Mouse (Mus musculus): ENCODE measurements around the gene Capg. TPM values are rescaled to one million over a fixed set of nuclear protein-coding genes. Genes with fewer than 3 reads are reported as not detected.

Gene Capg
- 327 to 361 TPM (median 338 TPM) in 4 replicates for total RNA-seq (2023)

DNA sequence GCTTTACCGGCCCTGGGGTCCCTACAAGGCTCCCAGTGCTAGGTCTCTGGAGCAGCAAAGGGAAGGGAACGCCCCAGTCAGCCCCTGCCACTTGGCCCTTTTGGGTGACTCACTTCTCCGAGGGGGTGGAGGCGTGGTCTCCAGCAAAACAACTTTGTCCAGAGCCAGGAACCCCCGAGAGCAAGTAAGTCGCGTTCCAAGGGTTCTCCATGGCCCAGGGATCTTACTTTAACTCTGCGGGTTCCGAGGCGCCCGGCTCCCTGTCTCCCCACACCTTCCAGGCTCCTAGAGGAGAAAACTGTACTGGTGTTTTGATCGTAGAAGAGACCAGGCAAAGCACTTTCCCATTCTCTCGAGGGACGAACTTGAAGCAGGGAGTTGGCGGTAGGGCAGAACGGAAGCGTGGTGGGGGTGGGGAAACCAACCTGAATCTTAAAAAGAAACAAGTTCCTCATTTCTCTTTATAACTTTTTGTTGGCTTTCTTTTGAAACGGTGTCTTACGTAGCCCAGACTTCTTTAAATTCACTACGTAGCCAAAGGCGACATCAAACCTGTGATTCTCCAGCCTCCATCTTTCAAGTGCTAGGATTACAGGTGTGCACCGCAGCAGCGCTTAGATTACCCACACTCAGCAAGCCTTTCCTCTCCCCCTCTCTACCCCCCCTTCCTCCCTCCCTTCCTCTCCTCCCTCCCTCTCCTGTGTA, at the start of gene Capg:
Gene Capg (plus strand): TSS at position 109 of the 705 bp plus-strand sequence.

DNA sequence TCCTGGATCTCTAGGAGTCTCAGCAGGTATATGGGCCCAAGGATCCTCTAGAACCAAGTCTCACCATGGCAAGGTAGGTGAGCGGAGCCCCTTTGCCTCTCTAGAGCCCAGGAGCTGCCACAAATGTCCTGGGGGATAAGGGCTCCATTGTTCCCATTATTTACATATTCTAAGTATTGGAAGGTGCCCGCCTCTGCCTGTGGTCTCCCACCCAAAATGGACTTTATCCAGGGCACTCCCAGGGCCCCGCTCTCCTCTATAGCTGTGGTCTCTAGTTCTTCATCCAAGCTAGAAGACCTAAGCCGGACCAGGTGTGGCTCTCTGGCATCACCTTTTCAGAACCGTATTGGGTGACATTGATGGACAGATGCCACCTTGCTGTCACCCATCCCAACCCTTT, 22.6 kb upstream of the Capg start, which contains the start of gene Sh2d6:
Gene Sh2d6 (minus strand): TSS at position 101 of the 400 bp plus-strand sequence.

DNA sequence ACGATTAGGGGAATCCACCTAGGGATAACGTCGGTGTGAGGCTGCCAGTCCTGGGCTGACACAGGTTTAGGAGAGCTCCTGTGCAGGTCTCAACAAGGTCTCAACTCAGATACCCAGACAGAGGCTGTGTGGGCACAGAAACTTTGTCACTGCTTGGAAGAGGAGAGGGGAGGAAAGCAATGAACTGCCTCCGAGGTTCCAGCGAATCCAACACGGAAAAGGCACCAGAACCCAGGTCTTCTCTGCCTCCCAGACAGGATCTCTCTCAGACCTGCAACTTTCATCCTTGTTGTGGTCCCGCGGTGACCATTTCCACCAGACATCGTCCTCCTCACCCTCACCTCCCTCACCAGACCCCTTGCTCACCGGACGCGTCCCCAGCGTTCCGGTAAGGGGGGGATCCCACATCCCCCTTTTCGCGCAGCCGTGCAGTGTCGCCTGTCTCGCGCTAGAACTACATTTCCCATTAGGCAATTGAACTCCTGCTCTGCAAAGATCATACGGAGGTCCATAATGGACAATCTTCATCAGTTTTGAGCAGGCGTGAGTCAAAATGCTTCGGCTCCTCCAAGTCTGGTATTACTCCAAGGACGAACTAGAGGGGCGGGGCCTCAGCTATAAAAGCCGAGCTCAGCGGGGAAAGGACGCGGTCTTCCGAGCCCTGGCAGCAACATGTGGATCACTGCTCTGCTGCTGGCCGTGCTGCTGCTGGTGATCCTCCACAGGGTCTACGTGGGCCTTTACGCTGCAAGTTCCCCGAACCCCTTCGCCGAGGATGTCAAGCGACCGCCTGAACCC, 54.0 kb downstream of the Capg start, which contains the start of the genes Elmod3 and Retsat:
Gene Elmod3 (minus strand): TSS at position 458 of the 798 bp plus-strand sequence.
Gene Retsat (plus strand): TSS at position 520 of the 798 bp plus-strand sequence.

Other genes with a start within 250 kb of the Capg start
- not detected in 4 replicates for gene Sftpb, start 239.8 kb upstream of the Capg start, total RNA-seq (2023)
- gene Usp39, start 199.2 kb upstream of the Capg start, total RNA-seq (2023), result 41.8 to 54.8 TPM (median 43.5 TPM) in 4 replicates
- 39.6 to 46.0 TPM (median 41.1 TPM) in 4 replicates for gene 0610030E20Rik, start 197.1 kb upstream of the Capg start, total RNA-seq (2023)
- gene Tmem150a, start 188.9 kb upstream of the Capg start, total RNA-seq (2023), result 3.6 to 4.5 TPM (median 4.0 TPM) in 4 replicates
- 64.7 to 72.5 TPM (median 69.9 TPM) in 4 replicates for gene Rnf181, start 177.4 kb upstream of the Capg start, total RNA-seq (2023)
- 6.5 to 15.2 TPM (median 9.6 TPM) in 4 replicates for gene Vamp5, start 163.9 kb upstream of the Capg start, total RNA-seq (2023)
- 89.8 to 98.2 TPM (median 94.9 TPM) in 4 replicates for gene Vamp8, start 153.7 kb upstream of the Capg start, total RNA-seq (2023)
- gene Ggcx, start 130.1 kb upstream of the Capg start, total RNA-seq (2023), result 10.3 to 13.6 TPM (median 11.1 TPM) in 4 replicates
- 252 to 291 TPM (median 267 TPM) in 4 replicates for gene Mat2a, start 104.8 kb upstream of the Capg start, total RNA-seq (2023)
- gene Sh2d6, start 22.7 kb upstream of the Capg start, total RNA-seq (2023), result 0.46 to 0.60 TPM (median 0.55 TPM) in 3 of 4 replicates, not detected in the other
- gene Elmod3, start 54.0 kb downstream of the Capg start, total RNA-seq (2023), result 14.9 to 18.1 TPM (median 15.8 TPM) in 4 replicates
- gene Retsat, start 54.1 kb downstream of the Capg start, total RNA-seq (2023), result 5.5 to 8.8 TPM (median 7.4 TPM) in 4 replicates
- gene Tgoln1, start 72.6 kb downstream of the Capg start, total RNA-seq (2023), result 194 to 209 TPM (median 196 TPM) in 4 replicates
- 0.17 TPM in 1 of 4 replicates, not detected in the others for gene Tcf7l1, start 244.9 kb downstream of the Capg start, total RNA-seq (2023)

Data from B cell, adult 62 days (primary cell).